8 mouse cellular contexts compared by ENCODE assay signal in the genomic region with DNA sequence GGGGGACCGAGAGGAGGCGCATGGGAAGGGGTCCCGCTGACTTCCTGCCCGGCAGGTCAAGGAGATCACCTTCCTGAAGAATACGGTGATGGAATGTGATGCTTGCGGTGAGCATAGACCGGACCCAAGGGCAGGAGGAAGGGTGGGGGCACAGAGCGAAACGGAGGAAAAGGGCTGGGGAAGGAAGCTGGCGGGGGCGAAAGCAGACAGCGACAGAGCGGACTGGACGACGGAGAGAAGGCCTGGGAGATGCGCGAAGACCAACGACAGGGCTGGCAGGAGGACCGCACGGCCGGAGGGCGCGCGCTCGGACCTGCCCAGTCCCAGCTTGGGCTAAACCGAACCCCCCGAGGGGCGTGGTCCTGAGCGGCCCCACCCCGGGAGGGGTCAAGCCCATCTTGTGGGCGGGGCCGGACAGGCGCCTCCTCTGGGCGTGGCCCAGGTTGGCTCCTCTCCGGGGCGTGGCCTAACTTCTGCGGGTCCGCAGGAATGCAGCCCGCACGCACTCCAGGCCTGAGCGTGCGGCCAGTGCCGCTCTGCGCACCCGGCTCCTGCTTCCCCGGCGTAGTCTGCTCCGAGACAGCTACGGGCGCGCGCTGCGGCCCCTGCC. TPM values are rescaled to one million over a fixed set of nuclear protein-coding genes. Genes with fewer than 3 reads are reported as not detected.
DNase-seq lines count a peak whose midpoint lies in the region; ATAC-seq and TF ChIP-seq lines count a peak whose summit lies in the region.

No protein-coding gene starts in this region.

- no peak for ATAC-seq in G1E (ENCODE audit: extremely low read depth, insufficient number of reproducible peaks, low FRiP score, poor library complexity, severe bottlenecking)
- peak; percentile 77 for ATAC-seq in forebrain, embryonic 11.5 days (replicated peaks; ENCODE audit: low FRiP score)

- no peaks in the 10 kb centered on the region for H3K36me3 ChIP-seq in G1E (replicated peaks)
- no peaks in the 10 kb centered on the region for H3K36me3 ChIP-seq in forebrain, embryonic 11.5 days (ENCODE audit: control insufficient read depth, insufficient read depth, low read length)
- H3K36me3 ChIP-seq in spleen, adult 2 months (ENCODE audit: control insufficient read depth, insufficient read depth, low read length) = no peaks in the 10 kb centered on the region

- no peak for DNase-seq in G1E (ENCODE audit: low spot score)
- peak; percentile 64 for DNase-seq in c-Kit-positive CD71-positive TER-119-positive erythroid progenitor cells, embryonic 14.5 days (ENCODE audit: low spot score)
- DNase-seq in forebrain, embryonic 11.5 days (ENCODE audit: low spot score) = peak; percentile 85
- DNase-seq in heart, postnatal 14 days = peak; percentile 65 to 79
- DNase-seq in kidney, postnatal 4 days = peak; percentile 90 to 93
- peak; percentile 75 for DNase-seq in mesoderm, embryonic 11.5 days (ENCODE audit: low read depth, low spot score)
- peak in 1 of 2 experiments; percentile 61 for DNase-seq in spleen, adult 2 months (ENCODE audit: low read depth in 1 of 2, low spot score in 2 of 2)
- no peak for DNase-seq in left cerebral cortex, adult 11 months (ENCODE audit: low spot score)

- H3K4me3 ChIP-seq in G1E (ENCODE audit: low read depth, low read length) = peak overlapping the region; percentile 10; the same call in 1 of the 2 replicates
- peak overlapping the region; percentile 25 for H3K4me3 ChIP-seq in forebrain, embryonic 11.5 days (ENCODE audit: low read depth, low read length)
- peak overlapping the region; percentile 47; the same call in 1 of the 2 replicates for H3K4me3 ChIP-seq in spleen, adult 2 months (ENCODE audit: extremely low read depth, insufficient read depth, insufficient read length)

- no peak for TF ChIP-seq CTCF in G1E (IDR thresholded peaks at IDR 0.05; ENCODE audit: low read depth, low read length)
- TF ChIP-seq CTCF in spleen, adult 2 months (IDR thresholded peaks at IDR 0.05; ENCODE audit: extremely low read depth, insufficient read depth, insufficient read length, insufficient replicate concordance) = no peak

- H3K9ac ChIP-seq in forebrain, embryonic 11.5 days (ENCODE audit: low read length) = no peak overlapping the region

- intact Hi-C loops in heart, postnatal 14 days (cut with DNase I) = no loop called here

- peaks cover 74% of the 10 kb centered on the region for H3K27me3 ChIP-seq in G1E (ENCODE audit: insufficient read depth, low read length)
- peaks cover 68% of the 10 kb centered on the region for H3K27me3 ChIP-seq in forebrain, embryonic 11.5 days (ENCODE audit: control insufficient read depth, insufficient read depth, low read length)
- peaks cover 24% of the 10 kb centered on the region for H3K27me3 ChIP-seq in spleen, adult 2 months (ENCODE audit: control insufficient read depth, insufficient read depth, low read length)

- peaks cover 19% of the 10 kb centered on the region for H3K4me1 ChIP-seq in G1E (ENCODE audit: insufficient read depth, low read depth, low read length)
- peaks cover 13% of the 10 kb centered on the region for H3K4me1 ChIP-seq in forebrain, embryonic 11.5 days (replicated peaks; ENCODE audit: control insufficient read depth, insufficient read depth, low read length)
- peaks cover 21% of the 10 kb centered on the region for H3K4me1 ChIP-seq in spleen, adult 2 months (ENCODE audit: control insufficient read depth, insufficient read depth, insufficient read length)

- under 1% methylated on average over 48 of the region's 53 CpGs for WGBS in forebrain, embryonic 11.5 days
- 1% methylated on average over 52 of the region's 53 CpGs for WGBS in spleen, adult 2 months

- H3K9me3 ChIP-seq in G1E (replicated peaks) = peaks cover 29% of the 10 kb centered on the region
- no peaks in the 10 kb centered on the region for H3K9me3 ChIP-seq in forebrain, embryonic 11.5 days (ENCODE audit: control insufficient read depth, low read length)

- no peak for TF ChIP-seq POLR2A in spleen, adult 2 months (IDR thresholded peaks at IDR 0.05; ENCODE audit: low read depth, low read length)

- peak overlapping the region; percentile 48 for H3K4me2 ChIP-seq in forebrain, embryonic 11.5 days (ENCODE audit: low read depth, low read length, severe bottlenecking)

- no peak overlapping the region for H3K27ac ChIP-seq in forebrain, embryonic 11.5 days (ENCODE audit: low read depth, low read length)
- no peak overlapping the region for H3K27ac ChIP-seq in spleen, adult 2 months (ENCODE audit: insufficient read depth, low read length)

RNA-seq across cellular contexts. Expression of gene Comp, which starts 1.1 kb away (rescaled TPM):
- not detected in 2 replicates for total RNA-seq in G1E (2014; fragmentation: Nextera tagmentation)
- 0.06 TPM in 1 of 2 replicates, not detected in the other for total RNA-seq in G1E (2017)
- polyA plus RNA-seq in G1E (2012) = 0.14 and 0.15 TPM in 2 replicates
- 0.56 TPM in 1 of 2 replicates, not detected in the other for polyA plus RNA-seq in forebrain, embryonic 11.5 days (2014; fragmentation: Nextera tagmentation; extraction: Ambion mirVana)
- 1 to 10 TPM; 2.4 to 3.8 TPM for total RNA-seq in heart, postnatal 14 days (2021)
- polyA plus RNA-seq in spleen, adult 2 months (2012; rRNA removed) = 0.46 and 0.56 TPM in 2 replicates

RNA-seq across cellular contexts. Expression of gene Upf1, which starts 21.3 kb away (rescaled TPM):
- total RNA-seq in G1E (2014; fragmentation: Nextera tagmentation) = 43.6 and 46.0 TPM in 2 replicates
- total RNA-seq in G1E (2017) = 22.9 and 27.5 TPM in 2 replicates
- polyA plus RNA-seq in G1E (2012) = 155 and 156 TPM in 2 replicates
- 25.6 and 25.8 TPM in 2 replicates for polyA plus RNA-seq in forebrain, embryonic 11.5 days (2014; fragmentation: Nextera tagmentation; extraction: Ambion mirVana)
- 10 to 100 TPM; 41.3 to 44.0 TPM for total RNA-seq in heart, postnatal 14 days (2021)
- polyA plus RNA-seq in spleen, adult 2 months (2012; rRNA removed) = 38.9 and 43.2 TPM in 2 replicates

RNA-seq across cellular contexts. Expression of gene Gdf1, which starts 44.8 kb away (rescaled TPM):
- not detected in 2 replicates for total RNA-seq in G1E (2014; fragmentation: Nextera tagmentation)
- not detected in 2 replicates for total RNA-seq in G1E (2017)
- polyA plus RNA-seq in G1E (2012) = 0.04 TPM in 1 of 2 replicates, not detected in the other
- 1.8 and 2.6 TPM in 2 replicates for polyA plus RNA-seq in forebrain, embryonic 11.5 days (2014; fragmentation: Nextera tagmentation; extraction: Ambion mirVana)
- not detected for total RNA-seq in heart, postnatal 14 days (2021)
- 0.33 and 0.40 TPM in 2 replicates for polyA plus RNA-seq in spleen, adult 2 months (2012; rRNA removed)

RNA-seq across cellular contexts. Expression of gene Cers1, which starts 58.8 kb away (rescaled TPM):
- not detected in 2 replicates for total RNA-seq in G1E (2014; fragmentation: Nextera tagmentation)
- total RNA-seq in G1E (2017) = 0.38 TPM in 1 of 2 replicates, not detected in the other
- not detected in 2 replicates for polyA plus RNA-seq in G1E (2012)
- 10.6 and 11.0 TPM in 2 replicates for polyA plus RNA-seq in forebrain, embryonic 11.5 days (2014; fragmentation: Nextera tagmentation; extraction: Ambion mirVana)
- under 1 TPM; 0.56 to 0.72 TPM for total RNA-seq in heart, postnatal 14 days (2021)
- 0.52 and 0.61 TPM in 2 replicates for polyA plus RNA-seq in spleen, adult 2 months (2012; rRNA removed)

Comparison
In these comparisons a context has a peak if more than half of its experiments do, and no peak if none do; other contexts are left out.
1. DNase-seq: peak in c-Kit-positive CD71-positive TER-119-positive erythroid progenitor cells, embryonic 14.5 days (single experiment), forebrain, embryonic 11.5 days (single experiment), heart, postnatal 14 days (2 of 2), kidney, postnatal 4 days (2 of 2) and mesoderm, embryonic 11.5 days (single experiment); none in G1E (single experiment) and left cerebral cortex, adult 11 months (single experiment).
2. Peak in every context shown above with its lines, with median percentiles within 50 percentile points of each other: H3K4me3 ChIP-seq.